Mouse (Mus musculus): ENCODE data around the gene Aip. TPM values are rescaled to one million over a fixed set of nuclear protein-coding genes. Genes with fewer than 3 reads are reported as not detected.

Aip gene
- polyA plus RNA-seq, 1 experiment from 2014 or later, result 26.8 TPM

GRCm38 (mm10) chr19:4149283-4149682 lies 23.6 kb upstream of the Aip start:
- H3K9ac ChIP-seq (replicated peaks), result peak overlapping the region; percentile 94
- ATAC-seq (no peak), DNase-seq (no peak)
- peak overlapping the region; percentile 86 for H3K4me3 ChIP-seq (ENCODE audit: low read depth, low read length)
- peaks cover 43% of the 10 kb centered on the region for H3K4me1 ChIP-seq (ENCODE audit: insufficient read depth)
- TF ChIP-seq EP300 (IDR thresholded peaks at IDR 0.05; ENCODE audit: low read depth) (no peak), CTCF (IDR thresholded peaks at IDR 0.05; ENCODE audit: low read depth) (no peak)
- WGBS (ENCODE audit: insufficient replicate concordance), result 69% methylated on average over 11 of the region's 11 CpGs
- no peaks in the 10 kb centered on the region for H3K9me3 ChIP-seq (ENCODE audit: low read length)
- no peaks in the 10 kb centered on the region for H3K27me3 ChIP-seq (ENCODE audit: insufficient read depth, low read length)
- H3K4me2 ChIP-seq (ENCODE audit: low read depth, low read length), result peak overlapping the region; percentile 89
- H3K36me3 ChIP-seq (replicated peaks; ENCODE audit: insufficient read depth, low read length), result peaks cover 30% of the 10 kb centered on the region
- peak overlapping the region; percentile 84; the same call in 1 of the 2 replicates for H3K27ac ChIP-seq (ENCODE audit: low read depth)

GRCm38 (mm10) chr19:4148819-4149218 lies 23.2 kb upstream of the Aip start:
- H3K9ac ChIP-seq (replicated peaks), result peak overlapping the region; percentile 94
- peaks cover 45% of the 10 kb centered on the region for H3K4me1 ChIP-seq (ENCODE audit: insufficient read depth)
- peak overlapping the region; percentile 84 for H3K27ac ChIP-seq (ENCODE audit: low read depth)
- peak; percentile 33 for ATAC-seq
- no peaks in the 10 kb centered on the region for H3K27me3 ChIP-seq (ENCODE audit: insufficient read depth, low read length)
- H3K36me3 ChIP-seq (replicated peaks; ENCODE audit: insufficient read depth, low read length), result peaks cover 30% of the 10 kb centered on the region
- H3K4me2 ChIP-seq (ENCODE audit: low read depth, low read length), result peak overlapping the region; percentile 89
- 2% methylated on average over 8 of the region's 8 CpGs for WGBS (ENCODE audit: insufficient replicate concordance)
- no peaks in the 10 kb centered on the region for H3K9me3 ChIP-seq (ENCODE audit: low read length)
- TF ChIP-seq EP300 (IDR thresholded peaks at IDR 0.05; ENCODE audit: low read depth) (no peak), CTCF (IDR thresholded peaks at IDR 0.05; ENCODE audit: low read depth) (no peak)
- DNase-seq, result no peak
- H3K4me3 ChIP-seq (ENCODE audit: low read depth, low read length), result peak overlapping the region; percentile 86

- Histone ChIP-seq H3K27me3 (ENCODE audit: insufficient read depth, low read length) (no peaks in the 10 kb centered on the region), H3K27ac (ENCODE audit: low read depth) (peak within 1 kb of the TSS; percentile 84), H3K36me3 (replicated peaks; ENCODE audit: insufficient read depth, low read length) (peaks cover 27% of the 10 kb centered on the region), H3K9ac (replicated peaks) (peak within 1 kb of the TSS; percentile 94), H3K4me2 (ENCODE audit: low read depth, low read length) (peak within 1 kb of the TSS; percentile 89), H3K4me3 (ENCODE audit: low read depth, low read length) (peak within 1 kb of the TSS; percentile 86), H3K4me1 (ENCODE audit: insufficient read depth) (peaks cover 45% of the 10 kb centered on the region), H3K9me3 (ENCODE audit: low read length) (no peaks in the 10 kb centered on the region)
- TF ChIP-seq CTCF (IDR thresholded peaks at IDR 0.05; ENCODE audit: low read depth) (no peak), EP300 (IDR thresholded peaks at IDR 0.05; ENCODE audit: low read depth) (no peak)
- DNase-seq (peak; percentile 97), ATAC-seq (peak; percentile 91)
- under 1% methylated on average over 31 of the region's 33 CpGs for WGBS (ENCODE audit: insufficient replicate concordance)
Observed at GRCm38 (mm10) chr19:4148491-4148806, 22.8 kb upstream of the Aip start, which contains the start of gene Coro1b. TSS of gene Coro1b (plus strand) at chr19:4148619.

GRCm38 (mm10) chr19:4147782-4148490 lies 22.3 kb upstream of the Aip start:
- WGBS (ENCODE audit: insufficient replicate concordance), result 44% methylated on average over 9 of the region's 9 CpGs
- DNase-seq (no peak), ATAC-seq (no peak)
- H3K4me2 ChIP-seq (ENCODE audit: low read depth, low read length), result peak overlapping the region; percentile 89
- H3K9ac ChIP-seq (replicated peaks), result peak overlapping the region; percentile 94
- peaks cover 45% of the 10 kb centered on the region for H3K4me1 ChIP-seq (ENCODE audit: insufficient read depth)
- H3K27me3 ChIP-seq (ENCODE audit: insufficient read depth, low read length), result no peaks in the 10 kb centered on the region
- peak overlapping the region; percentile 14; the same call in 1 of the 2 replicates for H3K27ac ChIP-seq (ENCODE audit: low read depth)
- no peaks in the 10 kb centered on the region for H3K9me3 ChIP-seq (ENCODE audit: low read length)
- H3K36me3 ChIP-seq (replicated peaks; ENCODE audit: insufficient read depth, low read length), result peaks cover 23% of the 10 kb centered on the region
- peak overlapping the region; percentile 86 for H3K4me3 ChIP-seq (ENCODE audit: low read depth, low read length)
- TF ChIP-seq EP300 (IDR thresholded peaks at IDR 0.05; ENCODE audit: low read depth) (no peak), CTCF (IDR thresholded peaks at IDR 0.05; ENCODE audit: low read depth) (no peak)

- no peaks in the 10 kb centered on the region for H3K9me3 ChIP-seq (ENCODE audit: low read length)
- H3K4me3 ChIP-seq (ENCODE audit: low read depth, low read length), result no peak overlapping the region
- H3K9ac ChIP-seq (replicated peaks), result no peak overlapping the region
- 56% methylated on average over 3 of the region's 3 CpGs for WGBS (ENCODE audit: insufficient replicate concordance)
- DNase-seq (no peak), ATAC-seq (no peak)
- H3K27ac ChIP-seq (ENCODE audit: low read depth), result no peak overlapping the region
- peaks cover 17% of the 10 kb centered on the region for H3K36me3 ChIP-seq (replicated peaks; ENCODE audit: insufficient read depth, low read length)
- no peaks in the 10 kb centered on the region for H3K27me3 ChIP-seq (ENCODE audit: insufficient read depth, low read length)
- H3K4me2 ChIP-seq (ENCODE audit: low read depth, low read length), result no peak overlapping the region
- no peak for TF ChIP-seq EP300 (IDR thresholded peaks at IDR 0.05; ENCODE audit: low read depth)
- TF ChIP-seq CTCF (IDR thresholded peaks at IDR 0.05; ENCODE audit: low read depth), result no peak
- H3K4me1 ChIP-seq (ENCODE audit: insufficient read depth), result peaks cover 45% of the 10 kb centered on the region
Observed at GRCm38 (mm10) chr19:4147022-4147405, 21.4 kb upstream of the Aip start.

- no peak for ATAC-seq
- Histone ChIP-seq H3K9me3 (ENCODE audit: low read length) (no peaks in the 10 kb centered on the region), H3K27ac (ENCODE audit: low read depth) (no peak overlapping the region), H3K9ac (replicated peaks) (no peak overlapping the region), H3K27me3 (ENCODE audit: insufficient read depth, low read length) (no peaks in the 10 kb centered on the region), H3K4me2 (ENCODE audit: low read depth, low read length) (no peak overlapping the region), H3K4me1 (ENCODE audit: insufficient read depth) (peaks cover 45% of the 10 kb centered on the region), H3K36me3 (replicated peaks; ENCODE audit: insufficient read depth, low read length) (peaks cover 14% of the 10 kb centered on the region), H3K4me3 (ENCODE audit: low read depth, low read length) (no peak overlapping the region)
- no peak for TF ChIP-seq EP300 (IDR thresholded peaks at IDR 0.05; ENCODE audit: low read depth)
- WGBS (ENCODE audit: insufficient replicate concordance), result 77% methylated on average over 12 of the region's 12 CpGs
- no peak for DNase-seq
Observed at GRCm38 (mm10) chr19:4146366-4147021, 20.8 kb upstream of the Aip start.

All from liver, postnatal 0 days (tissue).